10 mouse cellular contexts compared by ENCODE assay signal in genomic region chr6:97857690-97858089, GRCm38 (mm10). TPM values are rescaled to one million over a fixed set of nuclear protein-coding genes. Genes with fewer than 3 reads are reported as not detected.
DNase-seq lines count a peak whose midpoint lies in the region; ATAC-seq lines count a peak whose summit lies in the region.
"Had no signal": no experiment of that assay in that cellular context is flagged by ENCODE, and none has a peak within 500 bp of the region (broad histone marks: within the 10 kb centered on the region; RNA-seq: fewer than 3 reads in every experiment).

No protein-coding gene starts in this region.

- no peak overlapping the region for H3K4me3 ChIP-seq in embryonic facial prominence, embryonic 14.5 days (ENCODE audit: low read depth, low read length)
- H3K4me3 ChIP-seq: myocyte had no signal

- no peak for ATAC-seq in embryonic facial prominence, embryonic 14.5 days (ENCODE audit: low read depth)
- no peak for ATAC-seq in inflammation-experienced regulatory T-cells, adult 6 months

- no peak overlapping the region for H3K9ac ChIP-seq in embryonic facial prominence, embryonic 14.5 days (ENCODE audit: low read depth, low read length)

- H3K4me1 ChIP-seq in embryonic facial prominence, embryonic 14.5 days (ENCODE audit: control insufficient read depth, insufficient read depth, low read length), result no peaks in the 10 kb centered on the region

- H3K27me3 ChIP-seq in embryonic facial prominence, embryonic 14.5 days (replicated peaks; ENCODE audit: control insufficient read depth, insufficient read depth, low read length), result no peaks in the 10 kb centered on the region

- peak; percentile 57 to 69 for DNase-seq in heart, adult 18-20 months
- no peak for DNase-seq in heart, postnatal 25 days (ENCODE audit: low spot score)
- peak; percentile 68 for DNase-seq in 3T3-L1 (ENCODE audit: low read depth, low spot score)
- DNase-seq in embryonic facial prominence, embryonic 14.5 days (ENCODE audit: low spot score), result peak; percentile 20
- peak; percentile 21 to 46 for DNase-seq in kidney, postnatal 25 days
- DNase-seq in right cerebral cortex, postnatal 4 days, result no peak
- no peak for DNase-seq in spleen, adult 18-20 months
- DNase-seq: cerebellum, adult 9-10 months had no signal

- H3K27ac ChIP-seq in embryonic facial prominence, embryonic 14.5 days (replicated peaks; ENCODE audit: low read depth, low read length), result no peak overlapping the region

- intact Hi-C loops in heart, postnatal 25 days (cut with DNase I), result loop anchor here (5.0 to 10.0 kb wide), 2 partner anchors 95 to 147 kb away; no protein-coding TSS in a partner anchor

- no peak overlapping the region for H3K4me2 ChIP-seq in embryonic facial prominence, embryonic 14.5 days (ENCODE audit: low read depth, low read length)

- WGBS in embryonic facial prominence, embryonic 14.5 days, result 43% methylated on average over 1 of the region's 3 CpGs

- no peaks in the 10 kb centered on the region for H3K36me3 ChIP-seq in embryonic facial prominence, embryonic 14.5 days (ENCODE audit: control insufficient read depth, insufficient read depth, low read length)

- no peaks in the 10 kb centered on the region for H3K9me3 ChIP-seq in embryonic facial prominence, embryonic 14.5 days (ENCODE audit: control insufficient read depth, low read length)

RNA-seq across cellular contexts. Expression of gene Mitf, which starts 50.8 kb away (rescaled TPM):
- total RNA-seq in heart, adult 18-20 months (2021), result 10 to 100 TPM; 52.5 to 56.7 TPM
- 10 to 100 TPM; 50.9 to 59.9 TPM for total RNA-seq in heart, postnatal 25 days (2021)
- 3.0 and 3.1 TPM in 2 replicates for polyA plus RNA-seq in embryonic facial prominence, embryonic 14.5 days (2014; fragmentation: Nextera tagmentation; extraction: Ambion mirVana)
- under 1 TPM; 0.11 to 0.56 (median 0.36) TPM for polyA plus RNA-seq in inflammation-experienced regulatory T-cells, adult 6 months (2017; shearing (Covaris generic))

Comparison
In these comparisons a context has a peak if more than half of its experiments do, and no peak if none do; other contexts are left out.
1. DNase-seq: peak in heart, adult 18-20 months (2 of 2), 3T3-L1 (single experiment), embryonic facial prominence, embryonic 14.5 days (single experiment) and kidney, postnatal 25 days (2 of 2); none in heart, postnatal 25 days (single experiment), right cerebral cortex, postnatal 4 days (single experiment) and spleen, adult 18-20 months (0 of 2).